In genomic region chr5:96162399-96163331, GRCm38 (mm10) we compare ENCODE assay signal across 8 mouse cellular contexts. TPM values are rescaled to one million over a fixed set of nuclear protein-coding genes. Genes with fewer than 3 reads are reported as not detected.
DNase-seq lines count a peak whose midpoint lies in the region; ATAC-seq and TF ChIP-seq lines count a peak whose summit lies in the region.

No protein-coding gene starts in this region.

- WGBS in embryonic facial prominence, embryonic 13.5 days = under 1% methylated on average over 55 of the region's 56 CpGs
- under 1% methylated on average over 56 of the region's 56 CpGs for WGBS in kidney, adult 2 months
- under 1% methylated on average over 56 of the region's 56 CpGs for WGBS in limb, embryonic 13.5 days
- under 1% methylated on average over 55 of the region's 56 CpGs for WGBS in midbrain, embryonic 16.5 days

- ATAC-seq in embryonic facial prominence, embryonic 13.5 days (ENCODE audit: insufficient number of reproducible peaks, insufficient read depth, low FRiP score, low TSS enrichment, low read depth) = peak; percentile 86
- ATAC-seq in limb, embryonic 13.5 days (ENCODE audit: low FRiP score, low read depth) = peak; percentile 92
- ATAC-seq in midbrain, embryonic 16.5 days = peak; percentile 91

- no peaks in the 10 kb centered on the region for H3K27me3 ChIP-seq in embryonic facial prominence, embryonic 13.5 days
- no peaks in the 10 kb centered on the region for H3K27me3 ChIP-seq in kidney, adult 2 months (replicated peaks; ENCODE audit: control insufficient read depth, insufficient read depth, low read length)
- H3K27me3 ChIP-seq in limb, embryonic 13.5 days = no peaks in the 10 kb centered on the region
- H3K27me3 ChIP-seq in midbrain, embryonic 16.5 days (ENCODE audit: control insufficient read depth, insufficient read depth, low read depth, low read length) = no peaks in the 10 kb centered on the region

- H3K9me3 ChIP-seq in embryonic facial prominence, embryonic 13.5 days = no peaks in the 10 kb centered on the region
- H3K9me3 ChIP-seq in limb, embryonic 13.5 days = peaks cover 5% of the 10 kb centered on the region; the same call in 1 of the 2 replicates
- H3K9me3 ChIP-seq in midbrain, embryonic 16.5 days (replicated peaks; ENCODE audit: control insufficient read depth, low read length, poor library complexity, severe bottlenecking) = no peaks in the 10 kb centered on the region

- peak overlapping the region; percentile 67 for H3K4me2 ChIP-seq in embryonic facial prominence, embryonic 13.5 days
- peak overlapping the region; percentile 83 for H3K4me2 ChIP-seq in limb, embryonic 13.5 days (replicated peaks)
- H3K4me2 ChIP-seq in midbrain, embryonic 16.5 days (ENCODE audit: low read length) = peak overlapping the region; percentile 51

- peak; percentile 62 for TF ChIP-seq POLR2A in kidney, adult 2 months (IDR thresholded peaks at IDR 0.05; ENCODE audit: low read depth, low read length)

- H3K4me1 ChIP-seq in embryonic facial prominence, embryonic 13.5 days = peaks cover 16% of the 10 kb centered on the region
- H3K4me1 ChIP-seq in kidney, adult 2 months (ENCODE audit: control insufficient read depth, insufficient read depth, low read length) = peaks cover 3% of the 10 kb centered on the region; the same call in 1 of the 2 replicates
- peaks cover 11% of the 10 kb centered on the region for H3K4me1 ChIP-seq in limb, embryonic 13.5 days
- peaks cover 10% of the 10 kb centered on the region for H3K4me1 ChIP-seq in midbrain, embryonic 16.5 days (ENCODE audit: control insufficient read depth, insufficient read depth, low read length)

- H3K9ac ChIP-seq in embryonic facial prominence, embryonic 13.5 days = peak overlapping the region; percentile 99
- peak overlapping the region; percentile 98 for H3K9ac ChIP-seq in limb, embryonic 13.5 days
- H3K9ac ChIP-seq in midbrain, embryonic 16.5 days (ENCODE audit: low read depth, low read length) = peak overlapping the region; percentile 92

- DNase-seq in 3134 (ENCODE audit: extremely low read depth, insufficient read length, low spot score) = peak; percentile 89
- DNase-seq in adrenal gland, postnatal 36 days = peak; percentile 87 to 92
- DNase-seq in heart, adult 18-20 months = peak; percentile 89 to 92
- DNase-seq in kidney, adult 2 months = peak; percentile 93
- DNase-seq in spleen, postnatal 10 days (ENCODE audit: low spot score in 2 of 2) = peak; percentile 74 to 88

- no peaks in the 10 kb centered on the region for H3K36me3 ChIP-seq in embryonic facial prominence, embryonic 13.5 days
- H3K36me3 ChIP-seq in kidney, adult 2 months (ENCODE audit: control insufficient read depth, insufficient read depth, low read length) = no peaks in the 10 kb centered on the region
- no peaks in the 10 kb centered on the region for H3K36me3 ChIP-seq in limb, embryonic 13.5 days
- no peaks in the 10 kb centered on the region for H3K36me3 ChIP-seq in midbrain, embryonic 16.5 days (ENCODE audit: control insufficient read depth, insufficient read depth, low read length)

- peak overlapping the region; percentile 98 for H3K4me3 ChIP-seq in embryonic facial prominence, embryonic 13.5 days
- peak overlapping the region; percentile 89 for H3K4me3 ChIP-seq in kidney, adult 2 months (ENCODE audit: insufficient read depth, low read depth, low read length)
- H3K4me3 ChIP-seq in limb, embryonic 13.5 days = peak overlapping the region; percentile 95
- H3K4me3 ChIP-seq in midbrain, embryonic 16.5 days (ENCODE audit: low read depth, low read length) = peak overlapping the region; percentile 99

- no peak for TF ChIP-seq CTCF in kidney, adult 2 months (conservative IDR thresholded peaks at IDR 0.05; ENCODE audit: insufficient read depth, insufficient read length, low read depth, low read length)

- H3K27ac ChIP-seq in embryonic facial prominence, embryonic 13.5 days = peak overlapping the region; percentile 97
- H3K27ac ChIP-seq in kidney, adult 2 months (ENCODE audit: insufficient read depth, low read depth, low read length) = peak overlapping the region; percentile 93
- peak overlapping the region; percentile 99 for H3K27ac ChIP-seq in limb, embryonic 13.5 days
- peak overlapping the region; percentile 98 for H3K27ac ChIP-seq in midbrain, embryonic 16.5 days (ENCODE audit: low read length)

RNA-seq across cellular contexts. Expression of gene Cnot6l, which starts 1.3 kb away (rescaled TPM):
- total RNA-seq in adrenal gland, postnatal 36 days (2021) = 100 to 1,000 TPM in 1 of 2 experiments, 10 to 100 TPM in 1; 80.4 to 106 TPM
- 20.4 and 24.5 TPM in 2 replicates for polyA plus RNA-seq in embryonic facial prominence, embryonic 13.5 days (2015; fragmentation: Nextera tagmentation; extraction: Ambion mirVana)
- total RNA-seq in heart, adult 18-20 months (2021) = 10 to 100 TPM; 45.4 to 51.7 TPM
- 7.2 and 9.9 TPM in 2 replicates for polyA plus RNA-seq in kidney, adult 2 months (2012; rRNA removed)
- polyA plus RNA-seq in limb, embryonic 13.5 days (2015; fragmentation: Nextera tagmentation; extraction: Ambion mirVana) = 23.3 and 26.2 TPM in 2 replicates
- 12.1 and 15.3 TPM in 2 replicates for polyA plus RNA-seq in midbrain, embryonic 16.5 days (2015; fragmentation: Nextera tagmentation; extraction: Ambion mirVana)

RNA-seq across cellular contexts. Expression of gene Mrpl1, which starts 46.6 kb away (rescaled TPM):
- 10 to 100 TPM; 21.1 to 22.8 TPM for total RNA-seq in adrenal gland, postnatal 36 days (2021)
- 19.5 and 21.5 TPM in 2 replicates for polyA plus RNA-seq in embryonic facial prominence, embryonic 13.5 days (2015; fragmentation: Nextera tagmentation; extraction: Ambion mirVana)
- total RNA-seq in heart, adult 18-20 months (2021) = 10 to 100 TPM; 32.0 to 32.3 TPM
- polyA plus RNA-seq in kidney, adult 2 months (2012; rRNA removed) = 5.5 and 6.6 TPM in 2 replicates
- 21.4 and 22.2 TPM in 2 replicates for polyA plus RNA-seq in limb, embryonic 13.5 days (2015; fragmentation: Nextera tagmentation; extraction: Ambion mirVana)
- polyA plus RNA-seq in midbrain, embryonic 16.5 days (2015; fragmentation: Nextera tagmentation; extraction: Ambion mirVana) = 15.2 and 16.5 TPM in 2 replicates

Comparison
In these comparisons a context has a peak if more than half of its experiments do, and no peak if none do; other contexts are left out.
1. Peak in every context shown above with its lines: DNase-seq, ATAC-seq, H3K4me3 ChIP-seq and H3K27ac ChIP-seq.